Mouse (Mus musculus) embryonic facial prominence, embryonic 14.5 days (tissue): ENCODE measurements around the gene Dnaja3. TPM values are rescaled to one million over a fixed set of nuclear protein-coding genes. Genes with fewer than 3 reads are reported as not detected.
A peak's percentile ranks its signal among the peaks of the same experiment; 100 is the strongest.
"Not testable (repeated sequence)": the region's sequence is repeated elsewhere in the genome, so short reads cannot be mapped to it uniquely, and the experiment has no call there.

Source experiments
- ATAC-seq: fragments of 200-750 bp; cut with Nextera tagmentation; 2 replicates; pipeline ENCODE4 v1.8.0; 2017; ENCODE audit warnings: low read depth, moderate number of reproducible peaks, moderate TSS enrichment
- DNase-seq: peaks from one replicate; pipeline ENCODE4 v3.0.0-alpha.2; 2015; ENCODE audit warnings: low spot score
- H3K27ac ChIP-seq: fragments of 300-500 bp; sonication (generic); replicated peaks from 2 replicates; pipeline ENCODE4 v1.5.1; 2014; ENCODE audit warnings: low read depth, mild to moderate bottlenecking, low read length, moderate library complexity
- H3K27me3 ChIP-seq: fragments of 300-500 bp; sonication (generic); replicated peaks from 2 replicates; pipeline ENCODE4 v1.6.1; 2014; ENCODE audit warnings: low read length; ENCODE audit not compliant: control insufficient read depth, insufficient read depth
- H3K36me3 ChIP-seq: fragments of 300-500 bp; sonication (generic); 2 replicates; pipeline ENCODE4 v1.6.1; 2014; ENCODE audit warnings: low read length, mixed read lengths; ENCODE audit not compliant: control insufficient read depth, insufficient read depth
- H3K4me1 ChIP-seq: fragments of 300-500 bp; sonication (generic); 2 replicates; pipeline ENCODE4 v1.6.1; 2014; ENCODE audit warnings: antibody characterized with exemption, low read length; ENCODE audit not compliant: control insufficient read depth, insufficient read depth
- H3K4me2 ChIP-seq: fragments of 300-500 bp; sonication (generic); 2 replicates; pipeline ENCODE4 v1.6.1; 2014; ENCODE audit warnings: low read depth, mild to moderate bottlenecking, low read length, moderate library complexity, mixed read lengths
- H3K4me3 ChIP-seq: fragments of 300-500 bp; sonication (generic); 2 replicates; pipeline ENCODE4 v1.5.1; 2014; ENCODE audit warnings: low read depth, mild to moderate bottlenecking, low read length
- H3K9ac ChIP-seq: fragments of 300-500 bp; sonication (generic); 2 replicates; pipeline ENCODE4 v1.6.1; 2014; ENCODE audit warnings: low read depth, mild to moderate bottlenecking, low read length, moderate library complexity, mixed read lengths
- H3K9me3 ChIP-seq: fragments of 300-500 bp; sonication (generic); 2 replicates; pipeline ENCODE4 v1.6.1; 2016; ENCODE audit warnings: low read length; ENCODE audit not compliant: control insufficient read depth
- WGBS: fragments of 180-500 bp; shearing (Covaris S2); extraction: QIAGEN DNeasy Blood & Tissue Kit; methylation state at CpG from one replicate; pipeline ENCODE4 v1.1.7; 2014; 5-methylcytosine and 5-hydroxymethylcytosine counted together
- polyA plus RNA-seq: library from polyadenylated mRNA; unstranded; fragments of >200 nt; fragmentation: Nextera tagmentation; extraction: Ambion mirVana; gene quantifications from 2 replicates; pipeline ENCODE4 v1.2.1, GENCODE M21; 2014

The Dnaja3 gene
- polyA plus RNA-seq, 1 experiment from 2014 or later: 57.7 TPM

GRCm38 (mm10) chr16:4678080-4678479 is 38.3 kb downstream of the Dnaja3 start:
- H3K9ac ChIP-seq: 0 out of 2 replicates have a peak overlapping the region, but pooled peaks have one; percentile 8
- DNase-seq (no peak), ATAC-seq (no peak)
- H3K4me2 ChIP-seq: peak overlapping the region; percentile 93
- H3K4me1 ChIP-seq: peaks cover 7% of the 10 kb centered on the region; the same call in 1 of the 2 replicates
- H3K27ac ChIP-seq: no peak overlapping the region
- H3K9me3 ChIP-seq: no peaks in the 10 kb centered on the region
- H3K27me3 ChIP-seq: no peaks in the 10 kb centered on the region
- WGBS: 86% methylated on average over 5 of the region's 5 CpGs
- peaks cover 27% of the 10 kb centered on the region for H3K36me3 ChIP-seq
- H3K4me3 ChIP-seq: no peak overlapping the region

- H3K4me1 ChIP-seq: peaks cover 8% of the 10 kb centered on the region; the same call in 1 of the 2 replicates
- H3K4me2 ChIP-seq: peak within 1 kb of the TSS; percentile 93
- H3K27ac ChIP-seq: peak within 1 kb of the TSS; percentile 33; the same call in 1 of the 2 replicates
- peak within 1 kb of the TSS; percentile 72 for H3K4me3 ChIP-seq
- ATAC-seq (peak; percentile 90), DNase-seq (peak; percentile 97)
- peak within 1 kb of the TSS; percentile 72 for H3K9ac ChIP-seq
- no peaks in the 10 kb centered on the region for H3K27me3 ChIP-seq
- no peaks in the 10 kb centered on the region for H3K9me3 ChIP-seq
- 0% methylated on average over 40 of the region's 47 CpGs for WGBS
- H3K36me3 ChIP-seq: peaks cover 21% of the 10 kb centered on the region
Observed at GRCm38 (mm10) chr16:4679121-4680018, 39.6 kb downstream of the Dnaja3 start, which contains the start of gene Coro7. Coro7 (minus strand) TSS chr16:4679777.

- H3K27ac ChIP-seq, H3K27me3 ChIP-seq, H3K9ac ChIP-seq, H3K4me3 ChIP-seq, H3K4me2 ChIP-seq, H3K36me3 ChIP-seq, ATAC-seq, H3K9me3 ChIP-seq, DNase-seq: not testable (repeated sequence)
- WGBS: 74% methylated on average over 3 of the region's 3 CpGs
- peaks cover 16% of the 10 kb centered on the region for H3K4me1 ChIP-seq
Observed at GRCm38 (mm10) chr16:4680922-4681455, 41.2 kb downstream of the Dnaja3 start.

- no peak for ATAC-seq
- Histone ChIP-seq H3K4me3 (peak overlapping the region; percentile 95), H3K9me3 (no peaks in the 10 kb centered on the region), H3K36me3 (peaks cover 9% of the 10 kb centered on the region), H3K27ac (peak overlapping the region; percentile 79; the same call in 1 of the 2 replicates), H3K9ac (no peak overlapping the region; the same call in 1 of the 2 replicates), H3K4me1 (peaks cover 16% of the 10 kb centered on the region), H3K4me2 (peak overlapping the region; percentile 94), H3K27me3 (no peaks in the 10 kb centered on the region)
- 72% methylated on average over 4 of the region's 4 CpGs for WGBS
- DNase-seq: no peak
Observed at GRCm38 (mm10) chr16:4682628-4683179, 42.9 kb downstream of the Dnaja3 start.

GRCm38 (mm10) chr16:4683193-4683580 is 43.4 kb downstream of the Dnaja3 start:
- peaks cover 14% of the 10 kb centered on the region for H3K36me3 ChIP-seq
- H3K27me3 ChIP-seq: no peaks in the 10 kb centered on the region
- H3K27ac ChIP-seq: peak overlapping the region; percentile 79
- 21% methylated on average over 9 of the region's 9 CpGs for WGBS
- peak overlapping the region; percentile 95 for H3K4me3 ChIP-seq
- DNase-seq (no peak), ATAC-seq (no peak)
- H3K4me1 ChIP-seq: peaks cover 16% of the 10 kb centered on the region
- H3K9ac ChIP-seq: peak overlapping the region; percentile 88
- H3K9me3 ChIP-seq: no peaks in the 10 kb centered on the region
- peak overlapping the region; percentile 94 for H3K4me2 ChIP-seq

- under 1% methylated on average over 49 of the region's 54 CpGs for WGBS
- peak overlapping the region; percentile 95 for H3K4me3 ChIP-seq
- peak; percentile 96 for DNase-seq
- no peaks in the 10 kb centered on the region for H3K9me3 ChIP-seq
- H3K27me3 ChIP-seq: no peaks in the 10 kb centered on the region
- peaks cover 19% of the 10 kb centered on the region for H3K36me3 ChIP-seq
- H3K4me2 ChIP-seq: peak overlapping the region; percentile 94
- H3K27ac ChIP-seq: peak overlapping the region; percentile 79
- H3K4me1 ChIP-seq: peaks cover 11% of the 10 kb centered on the region
- peak overlapping the region; percentile 88 for H3K9ac ChIP-seq
- ATAC-seq: peak; percentile 91
Observed at GRCm38 (mm10) chr16:4683581-4684456, 44.0 kb downstream of the Dnaja3 start.

- Histone ChIP-seq H3K36me3 (peaks cover 25% of the 10 kb centered on the region), H3K9me3 (no peaks in the 10 kb centered on the region), H3K27ac (peak overlapping the region; percentile 79), H3K4me1 (peaks cover 10% of the 10 kb centered on the region), H3K27me3 (no peaks in the 10 kb centered on the region), H3K4me2 (peak overlapping the region; percentile 94), H3K4me3 (peak overlapping the region; percentile 95), H3K9ac (peak overlapping the region; percentile 88)
- no peak for ATAC-seq
- DNase-seq: no peak
- WGBS: 3% methylated on average over 9 of the region's 9 CpGs
Observed at GRCm38 (mm10) chr16:4684457-4684791, 44.6 kb downstream of the Dnaja3 start.

GRCm38 (mm10) chr16:4689371-4689770 is 49.6 kb downstream of the Dnaja3 start:
- not testable (repeated sequence) for H3K27me3 ChIP-seq, H3K27ac ChIP-seq, H3K4me3 ChIP-seq, H3K9me3 ChIP-seq, H3K9ac ChIP-seq, DNase-seq, ATAC-seq, H3K4me2 ChIP-seq, H3K4me1 ChIP-seq
- WGBS: 98% methylated on average over 4 of the region's 4 CpGs
- peaks cover 72% of the 10 kb centered on the region for H3K36me3 ChIP-seq
